Mouse (Mus musculus): ENCODE measurements around the gene Afg1l.

Gene Afg1l

DNA sequence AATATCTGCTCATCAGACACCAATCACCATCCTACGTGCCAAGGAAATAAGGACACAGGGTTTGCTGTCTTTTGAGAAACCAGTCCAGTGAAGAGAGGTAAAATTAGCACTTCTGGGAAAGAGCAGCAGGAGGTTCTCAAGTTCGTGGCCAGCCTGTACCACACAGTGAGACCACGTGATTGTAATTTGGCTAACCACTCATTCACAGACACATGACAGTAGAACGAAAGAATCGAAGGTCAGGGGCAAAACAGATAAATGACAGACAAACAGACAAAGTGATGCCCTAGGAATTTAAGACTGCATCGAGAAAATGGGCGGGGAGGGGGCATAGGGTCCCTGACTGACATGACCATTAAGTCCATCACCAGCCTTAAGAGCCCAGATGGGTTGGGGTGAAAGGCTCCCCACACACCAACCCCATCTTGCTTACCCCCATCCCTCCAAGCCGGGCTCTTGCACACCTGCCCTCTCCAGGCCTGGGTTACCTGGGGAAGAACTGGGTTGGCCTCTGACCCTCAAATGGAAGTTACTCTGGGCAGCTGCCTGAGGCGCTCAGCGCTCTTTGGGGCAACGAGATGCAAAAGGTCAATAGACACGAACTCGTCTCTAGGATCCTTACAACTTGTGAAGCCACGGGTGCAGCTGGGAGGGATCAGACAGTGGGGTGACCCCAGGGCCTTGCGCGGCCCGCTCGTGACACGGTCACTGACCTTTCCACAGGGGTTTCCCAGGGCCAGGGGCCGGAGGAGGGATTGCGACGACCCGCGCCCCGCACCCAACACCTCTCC lies 620 bp downstream of the Afg1l start:
- DNase-seq (ENCODE audit: low spot score), result no peak

DNA sequence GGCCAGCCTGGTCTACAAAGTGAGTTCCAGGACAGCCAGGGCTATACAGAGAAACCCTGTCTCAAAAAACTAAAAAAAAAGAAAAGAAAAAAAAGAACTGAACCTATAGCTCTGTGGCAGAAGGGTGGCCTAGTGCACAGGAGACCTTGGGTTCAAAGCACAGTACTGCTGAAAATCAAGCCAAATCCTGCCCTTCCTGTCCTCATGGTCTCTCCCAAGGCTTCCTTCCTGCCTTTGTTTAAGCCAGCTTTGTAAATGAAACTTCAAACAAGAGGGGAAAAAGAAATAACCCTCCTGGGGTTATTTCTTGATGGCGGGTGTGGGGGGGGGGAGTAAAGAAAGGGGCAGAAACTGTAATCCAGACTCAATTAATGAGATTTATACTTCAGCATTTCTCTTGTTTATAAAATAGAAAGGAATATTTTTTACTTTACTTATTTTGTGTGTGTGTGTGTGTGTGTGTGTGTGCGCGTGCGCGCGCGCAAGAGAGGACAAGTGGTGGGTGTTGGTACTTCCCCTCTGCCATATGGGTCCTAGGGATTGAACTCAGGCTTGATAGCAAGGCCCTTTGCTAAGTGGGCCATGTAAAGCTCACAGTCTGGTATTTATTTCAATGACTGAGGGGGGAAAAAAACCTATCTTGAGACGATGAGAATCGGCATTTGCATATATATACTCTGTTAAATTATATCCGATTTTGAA lies 1.4 kb downstream of the Afg1l start:
- no peak for DNase-seq (ENCODE audit: low spot score)

DNA sequence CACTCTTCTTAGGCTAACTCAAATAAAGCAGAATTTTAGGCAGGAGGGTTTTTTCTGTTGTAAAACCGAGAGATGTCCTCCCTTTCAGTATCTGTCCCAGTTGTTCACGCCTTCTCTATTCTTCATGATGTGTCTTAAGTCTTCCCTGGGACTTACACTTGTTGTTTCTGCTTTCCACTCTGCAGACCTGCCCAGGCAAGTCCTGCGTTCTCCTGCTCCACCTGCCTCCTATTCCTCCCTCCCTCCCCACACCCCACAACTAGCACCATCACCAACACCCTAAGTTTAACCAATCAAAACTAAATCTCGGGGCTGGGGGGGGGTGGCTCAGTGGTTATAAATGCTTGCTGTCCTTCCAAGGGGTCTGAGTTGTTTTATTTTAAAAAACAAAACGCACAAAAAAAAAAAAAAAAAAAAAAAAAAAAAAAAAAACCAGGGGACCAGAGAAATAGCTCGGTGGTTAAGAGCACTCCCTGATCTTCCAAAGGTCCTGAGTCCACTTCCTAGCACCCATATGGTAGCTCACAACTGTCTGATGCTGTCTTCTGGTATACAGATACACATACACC lies 3.3 kb downstream of the Afg1l start:
- no peak for DNase-seq (ENCODE audit: low spot score)

DNA sequence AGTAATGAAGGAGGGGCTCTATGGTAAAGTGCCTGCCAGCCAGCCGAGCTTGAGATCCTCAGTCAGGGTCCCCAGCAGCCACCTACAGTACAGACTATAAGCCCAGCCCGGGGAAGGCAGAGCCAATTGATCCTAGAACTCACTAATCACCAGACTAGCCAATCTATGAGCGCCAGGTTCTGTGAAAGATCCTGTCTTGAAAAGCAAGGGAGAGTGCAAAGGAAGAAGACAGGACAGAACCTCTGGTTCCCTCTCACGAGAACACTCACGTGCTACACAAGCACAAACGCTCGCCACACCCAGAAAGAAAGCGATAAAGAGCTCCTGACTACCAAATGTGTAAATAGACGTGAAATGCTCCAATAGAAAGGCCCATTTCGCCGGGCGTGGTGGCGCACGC lies 13.6 kb downstream of the Afg1l start:
- no peak for DNase-seq (ENCODE audit: low spot score)

DNA sequence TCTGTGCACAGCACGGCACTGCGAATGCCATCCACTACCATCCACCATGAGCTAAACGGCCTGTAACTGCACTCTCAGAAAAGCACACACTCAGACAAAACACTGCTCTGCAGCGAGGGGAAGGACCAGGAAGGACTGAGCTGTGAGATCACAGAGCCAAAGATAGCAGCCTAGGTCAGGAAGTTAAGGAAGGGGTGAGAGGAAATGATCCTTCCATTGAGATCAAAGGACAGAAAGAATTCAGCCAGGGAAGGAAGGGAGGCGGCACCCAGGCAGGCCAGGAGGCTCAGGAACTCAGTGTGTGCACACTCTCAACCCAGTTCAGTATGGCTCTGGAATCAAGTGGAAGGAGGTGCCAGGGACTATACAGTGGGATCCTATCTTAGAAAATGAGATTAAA lies 14.1 kb downstream of the Afg1l start:
- no peak for DNase-seq (ENCODE audit: low spot score)

DNA sequence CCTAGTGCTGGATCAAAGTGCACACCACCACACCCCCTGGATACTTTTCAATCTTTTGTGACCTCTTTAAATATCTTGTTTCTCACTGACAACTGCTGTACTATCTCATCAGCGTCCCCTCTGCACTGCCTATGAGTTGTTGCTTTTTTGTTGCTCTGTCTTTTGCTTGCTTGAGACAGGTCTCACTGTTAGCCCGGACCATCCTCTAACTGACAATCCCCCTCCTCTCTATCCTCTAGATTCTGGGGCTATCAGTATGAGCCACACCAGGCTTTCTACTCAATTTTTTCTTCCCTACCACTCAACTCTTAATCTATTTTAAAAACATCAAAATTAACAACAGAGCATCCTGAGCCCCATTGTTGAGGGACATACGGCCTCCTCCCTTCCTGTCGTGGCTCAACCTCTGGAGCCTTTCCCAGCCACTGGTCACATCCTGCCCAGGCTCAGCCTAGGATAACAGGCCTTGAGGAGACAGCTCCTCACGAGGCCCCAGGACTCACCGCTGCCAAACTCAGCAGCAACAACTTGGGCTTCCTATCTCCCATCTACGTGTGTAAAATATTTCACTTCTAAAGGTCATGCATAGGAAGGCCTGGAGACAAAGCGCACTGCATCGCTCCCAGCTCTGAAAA lies 20.7 kb downstream of the Afg1l start:
- DNase-seq (ENCODE audit: low spot score), result no peak

DNA sequence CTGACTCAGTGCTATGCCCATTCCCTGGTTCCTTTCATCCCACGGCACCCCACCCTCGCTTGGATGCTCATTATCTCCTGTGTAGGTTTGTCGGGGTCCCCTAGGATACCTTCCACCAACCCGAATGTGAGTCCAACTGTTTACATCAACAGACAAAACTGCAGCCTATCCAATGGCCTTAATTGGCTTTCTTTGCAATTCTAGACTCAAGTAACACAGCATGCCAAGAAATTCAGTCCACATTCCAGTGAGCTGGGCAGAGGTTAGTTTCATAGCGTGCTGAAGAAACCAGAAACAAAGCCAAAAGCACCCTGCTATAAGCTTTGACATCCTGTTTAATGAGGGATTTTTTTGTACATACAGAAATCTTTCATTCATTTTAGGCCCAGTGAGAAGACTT lies 22.4 kb downstream of the Afg1l start:
- no peak for DNase-seq (ENCODE audit: low spot score)

DNA sequence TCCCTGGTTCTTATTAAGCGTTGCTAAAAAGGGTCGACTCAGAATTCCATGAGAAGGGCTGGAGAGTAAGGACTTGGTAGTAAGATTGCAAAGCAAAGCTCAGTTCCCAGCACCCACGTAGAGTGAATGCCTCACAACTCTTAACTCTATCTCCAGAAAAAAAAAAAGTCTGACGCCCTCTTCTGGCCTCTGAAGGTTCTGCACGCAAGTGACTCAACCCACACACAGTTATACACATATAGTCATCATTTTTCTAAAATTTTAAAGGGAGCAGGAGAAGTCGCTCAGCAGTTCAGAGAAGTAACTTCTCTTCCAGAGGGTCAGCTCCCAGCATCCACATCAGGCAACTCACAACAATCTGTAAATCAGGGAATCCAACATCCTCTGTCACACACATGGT lies 23.7 kb downstream of the Afg1l start:
- no peak for DNase-seq (ENCODE audit: low spot score)

DNA sequence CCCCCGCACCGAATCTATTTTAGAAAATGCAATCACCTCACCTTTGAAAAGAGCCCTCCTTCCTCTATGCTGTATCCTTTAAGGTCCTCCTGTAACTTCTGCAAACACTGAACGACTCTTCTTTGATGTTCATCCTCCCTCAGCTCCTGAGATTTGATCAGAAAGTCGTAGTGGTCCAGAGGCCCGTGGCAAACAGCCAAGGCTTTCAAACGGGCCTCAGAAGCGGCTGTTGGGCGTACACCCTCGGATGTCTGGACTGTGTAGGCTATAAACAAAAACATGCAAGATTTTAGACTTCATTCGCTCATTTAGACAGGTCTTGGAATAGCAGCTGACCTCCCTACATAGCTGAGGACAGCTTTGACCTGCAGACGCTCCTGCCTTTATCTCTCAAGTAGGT lies 24.1 kb downstream of the Afg1l start:
- no peak for DNase-seq (ENCODE audit: low spot score)

DNA sequence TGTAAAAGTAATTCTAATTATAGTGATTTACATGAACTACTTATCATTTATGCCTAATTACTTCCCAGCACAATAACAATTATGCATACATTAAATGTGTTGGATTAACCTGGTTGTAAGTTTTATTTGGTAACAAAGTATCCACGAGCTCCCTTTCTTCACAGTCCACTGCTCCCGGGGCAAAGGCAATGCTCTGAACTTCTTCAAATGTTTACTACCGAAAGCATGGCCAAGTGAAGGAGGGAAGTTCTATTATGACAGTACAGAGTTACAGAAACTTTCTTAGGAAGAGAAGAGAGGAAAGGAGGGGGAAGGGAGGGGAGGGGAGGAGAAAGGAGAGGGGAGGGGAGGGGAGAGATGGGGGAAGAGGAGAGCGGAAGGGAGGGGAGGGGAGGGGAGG lies 28.7 kb downstream of the Afg1l start:
- no peak for DNase-seq (ENCODE audit: low spot score)

DNA sequence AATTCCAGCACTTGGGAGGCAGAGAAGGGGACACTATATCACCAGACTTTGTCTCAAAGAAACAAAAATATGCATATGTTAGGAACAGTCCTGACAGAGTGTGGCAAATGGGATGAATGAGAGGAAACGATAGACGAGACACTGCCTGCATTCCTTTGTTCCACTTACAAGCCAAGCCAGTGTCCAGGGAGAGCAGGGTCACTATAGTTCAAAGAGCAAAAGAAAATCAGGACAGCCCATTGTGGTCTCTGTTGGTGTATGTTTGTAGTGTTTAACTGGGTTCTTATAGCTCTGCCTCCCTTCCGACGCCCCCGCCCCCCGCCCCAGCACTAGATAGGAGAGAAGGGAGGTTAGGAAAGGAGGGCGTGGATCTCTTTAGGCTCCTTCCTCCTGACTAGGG lies 30.0 kb downstream of the Afg1l start:
- no peak for DNase-seq (ENCODE audit: low spot score)

DNA sequence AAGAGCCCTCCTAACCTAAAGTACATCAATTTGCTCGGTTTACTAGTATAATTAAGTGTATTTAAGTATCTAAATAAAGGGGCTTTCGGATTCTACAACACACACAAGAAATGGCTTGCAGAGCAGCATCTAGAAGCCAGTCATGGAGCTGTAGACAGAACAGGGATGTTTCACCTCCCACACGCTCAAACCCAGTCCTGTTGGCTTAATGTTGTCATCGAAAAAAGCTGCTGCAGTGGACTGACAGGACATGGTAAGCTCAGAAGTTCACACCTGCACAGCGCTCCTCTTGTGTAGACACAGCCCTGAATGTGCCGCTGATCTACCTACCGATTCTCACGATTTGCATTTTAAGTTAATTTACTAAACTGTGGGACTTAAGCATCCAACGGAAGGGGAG lies 32.2 kb downstream of the Afg1l start:
- DNase-seq (ENCODE audit: low spot score), result no peak

DNA sequence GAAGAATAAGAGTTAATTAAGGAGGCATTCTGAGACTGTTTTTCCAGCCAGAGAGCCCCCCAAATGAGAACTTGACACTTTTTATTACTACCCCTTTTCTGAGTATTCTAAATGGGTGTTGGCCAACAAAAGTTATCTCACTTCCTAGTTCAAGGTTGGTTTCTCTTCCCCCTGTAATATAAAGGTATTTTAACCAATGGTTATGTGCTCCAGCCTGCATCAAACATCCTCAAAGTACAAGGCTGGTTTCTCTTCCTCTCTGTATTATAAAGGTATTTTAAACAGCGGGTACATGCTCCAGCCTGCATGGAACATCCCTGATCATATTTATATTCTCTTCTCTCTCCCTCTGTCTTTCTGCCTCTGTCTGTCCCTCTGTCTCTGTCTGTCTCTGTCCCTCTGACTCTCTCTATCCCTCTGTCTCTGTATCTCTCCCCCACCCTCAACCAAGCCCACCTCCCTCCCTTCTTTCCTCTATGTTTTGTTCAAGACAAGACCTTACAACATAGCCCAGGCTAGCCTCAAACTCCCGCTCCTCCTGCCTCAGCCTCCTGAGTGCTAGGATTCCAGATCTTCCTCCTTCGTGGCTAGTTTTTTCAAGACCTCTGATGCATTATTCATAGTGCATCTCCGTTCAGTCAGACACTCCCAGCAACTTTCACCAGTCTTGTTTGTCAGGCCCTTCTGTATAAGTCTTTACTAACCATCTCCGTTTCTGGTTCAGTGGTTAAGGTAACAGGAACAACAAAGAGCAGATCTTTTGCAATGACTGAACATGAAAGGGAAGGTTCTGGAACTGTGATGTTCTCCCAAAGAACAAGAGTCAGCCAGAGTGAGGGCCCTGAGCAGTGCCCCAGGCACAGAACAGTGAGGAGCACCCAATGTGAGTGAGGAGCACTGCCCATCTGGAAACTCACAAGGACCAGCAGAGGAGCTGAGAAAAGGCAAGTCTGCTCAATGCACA lies 41.2 kb downstream of the Afg1l start:
- DNase-seq (ENCODE audit: low spot score), result no peak

DNA sequence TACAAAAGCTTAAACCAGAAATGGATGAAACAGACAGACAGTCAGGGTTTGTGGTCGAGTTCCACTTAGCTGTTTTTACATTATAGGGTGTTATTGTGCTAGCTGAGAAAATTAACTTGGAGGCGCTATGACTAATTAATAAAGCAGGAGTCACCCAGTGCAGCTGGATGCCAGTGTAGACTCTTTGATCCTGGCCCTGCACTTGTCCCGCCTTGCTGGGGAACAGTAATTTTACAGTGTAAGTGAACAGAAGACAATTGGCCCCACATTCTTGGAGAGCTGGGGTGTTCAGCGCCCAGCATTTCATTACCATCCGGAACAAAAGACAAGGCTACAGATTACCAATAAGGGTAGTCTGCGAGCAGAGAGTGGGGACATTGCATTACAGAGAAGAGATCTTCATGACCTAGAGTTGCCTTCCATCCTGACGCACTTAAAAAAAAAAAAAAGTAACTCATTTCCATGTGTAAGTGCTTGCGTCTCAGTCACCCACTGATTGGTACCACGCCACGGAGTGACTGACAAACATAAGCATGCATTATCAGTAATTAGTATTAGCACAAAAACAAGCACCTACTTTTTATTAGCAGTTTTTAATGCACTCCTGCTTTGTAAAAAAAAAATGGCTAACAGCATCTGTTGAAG lies 60.7 kb downstream of the Afg1l start:
- no peak for DNase-seq (ENCODE audit: low spot score)

DNA sequence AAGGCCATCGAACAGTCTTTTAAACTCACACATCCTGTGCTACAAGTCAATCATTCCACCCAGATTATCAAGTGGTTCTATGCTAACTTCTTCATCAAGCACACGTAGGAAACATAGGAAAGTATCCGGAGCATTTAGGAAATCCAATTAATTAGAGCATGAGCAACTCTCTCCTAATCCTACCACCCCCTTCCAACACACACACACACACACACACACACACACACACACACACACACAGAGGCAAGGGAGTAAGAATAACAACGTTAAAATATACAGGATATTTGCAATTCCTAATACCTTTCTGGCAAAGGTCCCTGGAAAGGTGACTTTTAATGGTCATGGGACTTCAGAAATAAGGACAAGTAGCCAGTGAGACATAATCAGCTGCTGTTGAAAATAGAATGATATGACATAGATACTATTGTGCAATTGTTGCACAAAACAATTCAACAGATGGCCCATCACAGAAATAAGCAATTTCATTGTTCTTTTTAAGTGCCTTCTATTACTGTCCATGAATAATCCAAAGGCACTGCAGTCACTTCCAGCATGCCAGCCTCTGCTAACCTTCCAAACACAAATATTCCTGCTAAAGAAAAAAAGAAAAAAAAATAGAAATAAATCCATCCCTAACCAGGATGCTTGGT lies 62.4 kb downstream of the Afg1l start:
- DNase-seq (ENCODE audit: low spot score), result no peak

DNA sequence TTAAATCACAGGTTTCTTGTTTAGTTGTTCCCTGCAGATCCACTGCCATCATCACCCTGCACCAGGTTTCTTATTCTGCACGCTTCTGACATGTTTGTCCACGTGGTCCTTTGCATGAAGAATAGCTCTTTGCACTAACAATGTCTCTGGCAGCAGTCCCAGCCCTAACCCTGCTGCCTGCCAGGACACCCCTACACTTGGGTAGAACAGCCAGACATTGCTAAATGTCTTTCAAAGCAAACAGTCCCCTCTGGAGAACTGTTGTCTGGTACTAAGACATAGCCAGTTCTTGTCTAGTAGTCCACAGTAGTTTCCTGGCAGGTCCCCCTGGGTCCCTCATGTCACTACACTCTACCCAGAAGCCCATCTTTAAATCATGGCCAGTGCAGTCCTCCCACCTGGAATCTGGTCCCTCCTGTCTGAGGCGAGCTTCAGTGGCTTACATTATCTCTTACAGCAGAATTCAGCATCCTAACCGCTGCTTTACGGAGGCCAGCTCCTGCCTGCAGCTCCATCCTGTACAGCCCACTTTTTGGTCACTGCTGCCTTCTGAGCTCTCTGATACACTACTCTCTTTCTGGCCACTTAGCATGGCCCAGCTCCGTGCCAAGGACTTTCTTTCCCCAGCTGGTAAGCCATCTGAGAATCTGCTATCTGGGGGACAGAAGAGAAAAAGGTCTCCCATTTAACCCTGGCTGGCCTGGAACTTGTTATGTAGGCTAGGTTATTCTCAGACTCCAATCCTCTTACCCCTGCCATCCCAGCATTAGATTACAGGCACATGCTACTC lies 67.4 kb downstream of the Afg1l start:
- DNase-seq (ENCODE audit: low spot score), result no peak

DNA sequence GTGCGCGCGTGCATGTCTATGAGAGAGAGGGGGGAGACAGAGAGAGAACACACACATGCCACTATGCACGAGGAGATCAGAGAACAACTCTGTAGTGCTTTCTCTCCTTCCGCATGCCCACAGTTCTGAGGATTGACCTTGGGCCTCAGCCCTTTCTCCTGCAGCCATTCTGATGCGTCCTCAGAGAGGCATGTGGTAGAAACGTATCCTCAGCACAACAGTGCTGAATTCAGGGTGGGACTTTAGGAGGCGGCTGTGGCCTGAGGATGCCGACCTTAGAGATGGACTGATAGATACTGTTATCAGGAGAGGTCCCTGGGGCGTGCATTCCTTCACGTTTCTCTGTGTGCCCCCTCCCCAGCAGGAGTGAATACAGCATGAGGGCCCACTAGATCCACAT lies 87.9 kb downstream of the Afg1l start:
- no peak for DNase-seq (ENCODE audit: low spot score)

DNA sequence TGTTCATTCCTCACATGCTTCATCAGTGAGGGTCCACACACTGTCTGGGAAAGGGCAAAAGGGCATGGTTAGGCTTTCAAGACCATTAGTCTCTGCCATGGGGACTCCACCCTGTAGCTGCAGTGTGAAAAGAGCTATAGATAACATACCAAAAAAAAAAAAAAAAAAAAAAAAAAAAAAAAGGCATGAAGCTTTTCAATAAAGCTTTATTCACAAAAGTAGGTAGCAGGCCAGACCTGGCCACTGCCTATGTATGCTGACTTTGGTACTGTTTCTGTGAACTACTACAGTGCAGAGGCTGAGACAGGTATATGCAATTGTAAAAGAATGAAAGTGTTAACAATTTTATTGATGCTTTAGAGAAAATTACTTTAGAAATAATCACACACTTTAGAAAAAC lies 90.2 kb downstream of the Afg1l start:
- no peak for DNase-seq (ENCODE audit: low spot score)

DNA sequence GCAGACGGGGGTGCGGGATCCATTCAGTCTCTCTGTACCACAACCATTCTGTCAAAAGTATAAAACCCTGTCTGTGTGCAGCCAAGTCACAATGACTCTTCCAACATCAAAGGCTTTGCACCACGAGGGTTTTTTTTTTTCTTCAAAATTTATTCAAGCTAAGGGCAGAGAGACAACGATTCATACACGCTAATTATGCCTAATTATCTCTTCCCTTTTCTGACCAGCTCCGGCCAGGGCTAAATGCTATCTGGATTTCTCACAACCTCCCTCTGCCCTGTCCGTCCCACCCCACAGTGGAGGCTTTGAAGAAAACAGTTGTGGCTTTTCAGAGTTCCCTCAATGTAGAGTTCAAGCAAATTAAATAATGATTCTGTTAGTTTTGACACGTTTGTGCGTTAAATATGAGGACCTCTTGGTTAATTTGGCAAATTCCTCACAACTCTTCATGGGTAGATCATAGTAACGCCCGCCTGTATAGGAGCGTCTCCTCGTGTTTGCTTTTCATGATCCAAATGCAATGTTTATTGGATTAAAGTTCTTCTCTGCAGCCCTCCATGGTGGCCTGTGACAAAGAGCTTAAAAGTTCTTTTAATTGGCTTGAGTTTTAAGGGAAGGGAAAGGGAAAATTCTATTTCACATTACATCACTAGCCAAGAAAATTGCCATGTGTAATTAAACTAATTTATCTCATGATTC lies 93.3 kb downstream of the Afg1l start:
- no peak for DNase-seq (ENCODE audit: low spot score)

Data from testis, postnatal 14 days (tissue).